Mouse (Mus musculus): ENCODE data around the gene Sec22a. TPM values are rescaled to one million over a fixed set of nuclear protein-coding genes. Genes with fewer than 3 reads are reported as not detected.

The Sec22a gene
- 32.8 and 33.7 TPM in 2 replicates for polyA plus RNA-seq (2016; fragmentation: Nextera tagmentation; extraction: Ambion mirVana)

GRCm38 (mm10) chr16:35363150-35364062 is at the start of gene Sec22a:
Gene Sec22a (minus strand): TSS chr16:35363918.
- peak within 1 kb of the TSS; percentile 86 for H3K4me3 ChIP-seq
- H3K27ac ChIP-seq (ENCODE audit: poor library complexity, severe bottlenecking) = peak within 1 kb of the TSS; percentile 65
- under 1% methylated on average over 67 of the region's 67 CpGs for WGBS
- ATAC-seq (ENCODE audit: insufficient number of reproducible peaks, low FRiP score) = peak; percentile 99
- H3K4me2 ChIP-seq = peak within 1 kb of the TSS; percentile 94
- no peaks in the 10 kb centered on the region for H3K27me3 ChIP-seq (replicated peaks)
- H3K4me1 ChIP-seq (replicated peaks) = peaks cover 3% of the 10 kb centered on the region
- peaks cover 12% of the 10 kb centered on the region; the same call in 1 of the 2 replicates for H3K36me3 ChIP-seq
- peak within 1 kb of the TSS; percentile 81 for H3K9ac ChIP-seq
- H3K9me3 ChIP-seq (replicated peaks) = no peaks in the 10 kb centered on the region

- Histone ChIP-seq H3K4me2 (no peak overlapping the region), H3K36me3 (peaks cover 73% of the 10 kb centered on the region), H3K9me3 (replicated peaks) (no peaks in the 10 kb centered on the region), H3K4me3 (no peak overlapping the region), H3K27me3 (replicated peaks) (no peaks in the 10 kb centered on the region), H3K9ac (no peak overlapping the region), H3K27ac (ENCODE audit: poor library complexity, severe bottlenecking) (no peak overlapping the region), H3K4me1 (replicated peaks) (no peaks in the 10 kb centered on the region)
- no peak for ATAC-seq (ENCODE audit: insufficient number of reproducible peaks, low FRiP score)
- 76% methylated on average over 4 of the region's 4 CpGs for WGBS
These were observed 43.0 kb upstream of the Sec22a start for GRCm38 (mm10) chr16:35406706-35407105.

DNA sequence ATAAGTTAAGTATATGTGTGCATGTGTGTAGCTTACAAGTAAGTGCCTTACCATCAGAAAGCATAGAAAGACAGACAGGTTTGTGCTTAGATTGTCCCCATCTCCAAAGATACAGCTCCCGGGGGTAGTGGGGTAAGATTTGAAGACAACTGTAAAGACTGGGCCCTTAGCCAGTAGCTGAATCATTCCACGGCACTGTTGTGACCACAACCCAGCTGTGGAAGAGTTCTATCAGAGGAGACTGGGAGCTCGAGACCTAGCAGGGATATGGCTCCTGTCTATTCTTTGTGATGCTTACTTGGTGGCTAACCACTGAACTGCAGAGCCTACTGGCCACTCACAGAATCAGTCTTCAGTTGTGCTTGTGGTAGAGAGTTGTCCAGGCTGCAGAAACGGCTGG is 42.4 kb upstream of the Sec22a start:
- ATAC-seq (ENCODE audit: insufficient number of reproducible peaks, low FRiP score) = no peak
- Histone ChIP-seq H3K4me3 (no peak overlapping the region), H3K4me1 (replicated peaks) (no peaks in the 10 kb centered on the region), H3K4me2 (no peak overlapping the region), H3K9ac (no peak overlapping the region), H3K36me3 (peaks cover 74% of the 10 kb centered on the region), H3K27me3 (replicated peaks) (no peaks in the 10 kb centered on the region), H3K9me3 (replicated peaks) (no peaks in the 10 kb centered on the region), H3K27ac (ENCODE audit: poor library complexity, severe bottlenecking) (no peak overlapping the region)
- 71% methylated on average over 4 of the region's 4 CpGs for WGBS

GRCm38 (mm10) chr16:35405348-35406080 is 41.8 kb upstream of the Sec22a start:
- no peaks in the 10 kb centered on the region for H3K27me3 ChIP-seq (replicated peaks)
- no peak overlapping the region for H3K4me2 ChIP-seq
- 93% methylated on average over 14 of the region's 14 CpGs for WGBS
- H3K9ac ChIP-seq = no peak overlapping the region
- H3K27ac ChIP-seq (ENCODE audit: poor library complexity, severe bottlenecking) = no peak overlapping the region
- H3K4me3 ChIP-seq = no peak overlapping the region
- no peaks in the 10 kb centered on the region for H3K9me3 ChIP-seq (replicated peaks)
- peaks cover 73% of the 10 kb centered on the region for H3K36me3 ChIP-seq
- no peak for ATAC-seq (ENCODE audit: insufficient number of reproducible peaks, low FRiP score)
- no peaks in the 10 kb centered on the region for H3K4me1 ChIP-seq (replicated peaks)

- no peaks in the 10 kb centered on the region for H3K27me3 ChIP-seq (replicated peaks)
- no peak for ATAC-seq (ENCODE audit: insufficient number of reproducible peaks, low FRiP score)
- H3K27ac ChIP-seq (ENCODE audit: poor library complexity, severe bottlenecking) = no peak overlapping the region
- H3K36me3 ChIP-seq = peaks cover 70% of the 10 kb centered on the region
- no peaks in the 10 kb centered on the region for H3K9me3 ChIP-seq (replicated peaks)
- 72% methylated on average over 5 of the region's 5 CpGs for WGBS
- no peak overlapping the region for H3K4me3 ChIP-seq
- H3K4me1 ChIP-seq (replicated peaks) = no peaks in the 10 kb centered on the region
- no peak overlapping the region for H3K4me2 ChIP-seq
- H3K9ac ChIP-seq = no peak overlapping the region
These were observed 41.1 kb upstream of the Sec22a start for GRCm38 (mm10) chr16:35404864-35405263.

DNA sequence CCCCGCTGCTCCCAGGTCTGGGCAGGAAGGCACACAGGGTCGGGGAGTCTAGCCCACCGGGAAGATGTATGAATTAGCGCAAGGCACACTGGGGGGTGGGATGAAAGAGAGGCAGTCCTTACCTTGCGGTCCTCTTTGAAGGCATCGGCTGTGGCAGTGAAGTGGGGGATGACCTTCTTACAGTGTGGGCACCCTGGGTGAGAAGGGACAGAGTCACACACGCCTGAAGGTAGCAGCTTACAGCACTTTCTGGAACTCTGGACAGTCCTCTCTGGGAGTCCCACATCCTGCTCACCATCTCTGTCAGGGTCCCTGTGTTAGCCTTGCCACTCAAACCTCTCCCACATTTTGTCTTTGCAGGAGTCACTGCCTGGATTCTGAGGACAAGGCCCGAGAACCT is 40.2 kb upstream of the Sec22a start:
- Histone ChIP-seq H3K4me3 (no peak overlapping the region), H3K36me3 (peaks cover 63% of the 10 kb centered on the region), H3K9me3 (replicated peaks) (no peaks in the 10 kb centered on the region), H3K4me2 (no peak overlapping the region), H3K27me3 (replicated peaks) (no peaks in the 10 kb centered on the region), H3K27ac (ENCODE audit: poor library complexity, severe bottlenecking) (no peak overlapping the region), H3K4me1 (replicated peaks) (no peaks in the 10 kb centered on the region), H3K9ac (no peak overlapping the region)
- WGBS = 86% methylated on average over 8 of the region's 8 CpGs
- no peak for ATAC-seq (ENCODE audit: insufficient number of reproducible peaks, low FRiP score)

- Histone ChIP-seq H3K4me1 (replicated peaks) (no peaks in the 10 kb centered on the region), H3K27ac (ENCODE audit: poor library complexity, severe bottlenecking) (no peak overlapping the region), H3K9me3 (replicated peaks) (no peaks in the 10 kb centered on the region), H3K4me3 (no peak overlapping the region), H3K36me3 (peaks cover 68% of the 10 kb centered on the region), H3K9ac (no peak overlapping the region), H3K4me2 (no peak overlapping the region), H3K27me3 (replicated peaks) (no peaks in the 10 kb centered on the region)
- WGBS = 90% methylated on average over 9 of the region's 9 CpGs
- no peak for ATAC-seq (ENCODE audit: insufficient number of reproducible peaks, low FRiP score)
These were observed 39.6 kb upstream of the Sec22a start for GRCm38 (mm10) chr16:35403356-35403755.

- Histone ChIP-seq H3K4me2 (no peak overlapping the region), H3K27me3 (replicated peaks) (no peaks in the 10 kb centered on the region), H3K9ac (no peak overlapping the region), H3K4me1 (replicated peaks) (no peaks in the 10 kb centered on the region), H3K27ac (ENCODE audit: poor library complexity, severe bottlenecking) (no peak overlapping the region), H3K9me3 (replicated peaks) (no peaks in the 10 kb centered on the region), H3K36me3 (peaks cover 18% of the 10 kb centered on the region), H3K4me3 (no peak overlapping the region)
- WGBS = 85% methylated on average over 8 of the region's 8 CpGs
- ATAC-seq (ENCODE audit: insufficient number of reproducible peaks, low FRiP score) = no peak
These were observed 29.1 kb upstream of the Sec22a start for GRCm38 (mm10) chr16:35392813-35393212.

DNA sequence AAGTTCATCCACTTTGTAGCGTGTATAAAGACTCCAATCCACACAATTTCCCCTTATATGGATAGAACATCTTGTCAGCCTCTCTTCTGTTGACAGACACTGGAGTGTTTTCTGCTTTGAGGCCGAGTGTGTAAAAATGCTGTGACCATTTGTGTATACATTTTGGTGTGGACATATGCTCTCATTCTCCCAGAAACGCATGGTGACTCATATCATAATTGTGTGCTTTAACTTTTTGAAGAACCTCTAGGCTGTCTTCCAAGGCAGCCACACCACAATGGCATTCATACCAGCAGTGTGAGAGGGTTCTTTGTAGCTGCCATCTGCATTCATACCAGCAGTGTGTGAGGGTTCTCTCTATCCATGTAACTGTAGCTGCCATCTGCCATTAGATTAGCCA is 21.9 kb upstream of the Sec22a start:
- Histone ChIP-seq H3K27ac (ENCODE audit: poor library complexity, severe bottlenecking) (no peak overlapping the region), H3K4me2 (no peak overlapping the region), H3K4me1 (replicated peaks) (no peaks in the 10 kb centered on the region), H3K36me3 (no peaks in the 10 kb centered on the region), H3K4me3 (no peak overlapping the region), H3K9ac (no peak overlapping the region), H3K9me3 (replicated peaks) (0 out of 2 replicates have a peak, but pooled peaks cover 4% of the 10 kb centered on the region), H3K27me3 (replicated peaks) (no peaks in the 10 kb centered on the region)
- 79% methylated on average over 3 of the region's 3 CpGs for WGBS
- no peak for ATAC-seq (ENCODE audit: insufficient number of reproducible peaks, low FRiP score)

- Histone ChIP-seq H3K4me3 (no peak overlapping the region), H3K27me3 (replicated peaks) (no peaks in the 10 kb centered on the region), H3K9ac (no peak overlapping the region), H3K4me2 (no peak overlapping the region), H3K4me1 (replicated peaks) (no peaks in the 10 kb centered on the region), H3K9me3 (replicated peaks) (no peaks in the 10 kb centered on the region), H3K36me3 (no peaks in the 10 kb centered on the region), H3K27ac (ENCODE audit: poor library complexity, severe bottlenecking) (no peak overlapping the region)
- ATAC-seq (ENCODE audit: insufficient number of reproducible peaks, low FRiP score) = no peak
- WGBS = 82% methylated on average over 9 of the region's 9 CpGs
These were observed 16.3 kb upstream of the Sec22a start for GRCm38 (mm10) chr16:35380048-35380447.

DNA sequence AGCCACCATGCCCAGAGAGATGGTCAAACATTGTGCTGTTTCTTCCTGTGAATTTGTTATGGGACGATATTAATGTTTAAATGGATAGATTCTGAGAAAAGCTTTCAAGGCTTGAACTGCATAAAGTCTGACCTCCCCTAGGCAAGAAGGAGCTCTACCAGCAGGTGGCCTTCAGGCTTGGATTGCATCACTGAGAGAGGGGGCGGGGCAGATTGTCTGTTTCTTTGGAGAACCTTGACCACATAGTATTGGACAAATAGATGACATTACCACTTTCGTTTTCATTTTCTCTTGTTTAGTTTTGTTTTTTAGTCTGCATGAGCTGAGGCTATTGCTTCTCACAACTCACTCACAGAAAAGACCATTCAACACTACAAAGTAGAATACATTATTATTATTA is 15.6 kb upstream of the Sec22a start:
- Histone ChIP-seq H3K9ac (no peak overlapping the region), H3K9me3 (replicated peaks) (no peaks in the 10 kb centered on the region), H3K4me2 (no peak overlapping the region), H3K27me3 (replicated peaks) (no peaks in the 10 kb centered on the region), H3K4me1 (replicated peaks) (no peaks in the 10 kb centered on the region), H3K4me3 (no peak overlapping the region), H3K27ac (ENCODE audit: poor library complexity, severe bottlenecking) (no peak overlapping the region), H3K36me3 (no peaks in the 10 kb centered on the region)
- ATAC-seq (ENCODE audit: insufficient number of reproducible peaks, low FRiP score) = no peak
- 71% methylated on average over 3 of the region's 3 CpGs for WGBS
